Mouse (Mus musculus) CH12.LX (cell line): ENCODE measurements around the gene Dennd1a. TPM values are rescaled to one million over a fixed set of nuclear protein-coding genes. Genes with fewer than 3 reads are reported as not detected.

Experiments
- DNase-seq: peaks from one replicate; pipeline ENCODE4 v3.0.0-alpha.2; 2013; ENCODE audit errors: extremely low read depth
- H3K27ac ChIP-seq: 2 replicates; pipeline ENCODE4 v1.5.1; 2012; ENCODE audit warnings: low read depth, mild to moderate bottlenecking, control low read depth, moderate library complexity; ENCODE audit not compliant: insufficient read depth
- H3K27me3 ChIP-seq: replicated peaks from 2 replicates; pipeline ENCODE3; 2012; ENCODE audit warnings: inconsistent platforms
- H3K36me3 ChIP-seq, 2 experiments: replicated peaks in 1 of 2; 2 replicates each; pipeline versions ENCODE3 to v1.6.1; 2012; ENCODE audit warnings: inconsistent platforms in 1 of 2, low read length in 1 of 2, mild to moderate bottlenecking in 1 of 2, mixed read lengths in 1 of 2, moderate library complexity in 1 of 2; ENCODE audit not compliant: control insufficient read depth in 1 of 2, insufficient read depth in 1 of 2
- H3K4me1 ChIP-seq, 2 experiments: 2 replicates each; pipeline ENCODE4 v1.6.1; 2012; ENCODE audit warnings: inconsistent platforms in 1 of 2, moderate library complexity in 1 of 2; ENCODE audit not compliant: insufficient read depth in 2 of 2, control insufficient read depth in 1 of 2
- H3K4me2 ChIP-seq: 2 replicates; pipeline ENCODE4 v1.6.1; 2012; ENCODE audit warnings: low read depth, mild to moderate bottlenecking, control low read depth; ENCODE audit not compliant: poor library complexity, insufficient read depth, severe bottlenecking
- H3K4me3 ChIP-seq, 3 experiments: fragments of 150-350 bp in 1 of 3; sonication (generic) in 1 of 3; replicated peaks in 1 of 3; 2 replicates each; pipeline versions ENCODE3 to v1.5.1; 2011 to 2012; ENCODE audit warnings: low read depth in 2 of 3, low read length in 2 of 3, mild to moderate bottlenecking in 2 of 3, moderate library complexity in 2 of 3, control low read depth in 1 of 3, improper control_type of control experiment in 1 of 3, inconsistent platforms in 1 of 3, mixed read lengths in 1 of 3; ENCODE audit not compliant: poor library complexity in 1 of 3
- H3K79me2 ChIP-seq: replicated peaks from 2 replicates; pipeline ENCODE4 v1.6.1; 2012; ENCODE audit warnings: mild to moderate bottlenecking, moderate library complexity; ENCODE audit not compliant: control insufficient read depth, poor library complexity, insufficient read depth, severe bottlenecking; ENCODE audit errors: extremely low read depth
- H3K9ac ChIP-seq: 2 replicates; pipeline ENCODE4 v1.6.1; 2012; ENCODE audit warnings: low read depth, mild to moderate bottlenecking, control low read depth, moderate library complexity; ENCODE audit not compliant: insufficient read depth
- H3K9me3 ChIP-seq: replicated peaks from 2 replicates; pipeline ENCODE3; 2012; ENCODE audit warnings: low read length, inconsistent platforms, mixed read lengths
- BHLHE40 ChIP-seq: IDR thresholded peaks from 2 replicates; pipeline ENCODE4 v1.6.1; 2011; ENCODE audit warnings: mild to moderate bottlenecking, low read depth, low read length, improper control_type of control experiment
- CHD1 ChIP-seq: IDR thresholded peaks from 2 replicates; pipeline ENCODE4 v1.6.1; 2012; ENCODE audit warnings: low read depth, low read length, improper control_type of control experiment, inconsistent platforms
- CHD2 ChIP-seq: IDR thresholded peaks from 2 replicates; pipeline ENCODE4 v1.6.1; 2011; ENCODE audit warnings: low read length, improper control_type of control experiment
- E2F4 ChIP-seq: IDR thresholded peaks from 2 replicates; pipeline ENCODE4 v1.6.1; 2011; ENCODE audit warnings: low read depth, low read length, improper control_type of control experiment; ENCODE audit not compliant: insufficient replicate concordance
- ELF1 ChIP-seq: IDR thresholded peaks from 2 replicates; pipeline ENCODE4 v1.6.1; 2014; ENCODE audit warnings: low read depth, mild to moderate bottlenecking, inconsistent platforms, low read length, improper control_type of control experiment
- EP300 ChIP-seq: IDR thresholded peaks from 2 replicates; pipeline ENCODE4 v1.6.1; 2011; ENCODE audit warnings: low read length, improper control_type of control experiment
- GABPA ChIP-seq: IDR thresholded peaks from 2 replicates; pipeline ENCODE4 v1.6.1; 2012; ENCODE audit warnings: low read depth, low read length, improper control_type of control experiment, inconsistent platforms; ENCODE audit not compliant: insufficient replicate concordance
- HCFC1 ChIP-seq: IDR thresholded peaks from 2 replicates; pipeline ENCODE4 v1.6.1; 2012; ENCODE audit warnings: low read depth, mild to moderate bottlenecking, inconsistent platforms, low read length, improper control_type of control experiment
- JUN ChIP-seq: IDR thresholded peaks from 2 replicates; pipeline ENCODE4 v1.6.1; 2011; ENCODE audit warnings: low read depth, mild to moderate bottlenecking, low read length, improper control_type of control experiment, moderate library complexity; ENCODE audit not compliant: insufficient read depth
- JUND ChIP-seq: conservative IDR thresholded peaks from 2 replicates; pipeline ENCODE4 v1.6.1; 2011; ENCODE audit warnings: low read depth, low read length, improper control_type of control experiment
- MAFK ChIP-seq: IDR thresholded peaks from 2 replicates; pipeline ENCODE4 v1.6.1; 2011; ENCODE audit warnings: low read length, improper control_type of control experiment; ENCODE audit not compliant: insufficient replicate concordance
- MAX ChIP-seq: IDR thresholded peaks from 2 replicates; pipeline ENCODE4 v1.6.1; 2011; ENCODE audit warnings: low read length, improper control_type of control experiment
- MEF2A ChIP-seq: IDR thresholded peaks from 2 replicates; pipeline ENCODE4 v1.6.1; 2014; ENCODE audit warnings: low read depth, mild to moderate bottlenecking, inconsistent platforms, low read length, improper control_type of control experiment, borderline replicate concordance
- MXI1 ChIP-seq: IDR thresholded peaks from 2 replicates; pipeline ENCODE4 v1.6.1; 2011; ENCODE audit warnings: mild to moderate bottlenecking, low read depth, low read length, improper control_type of control experiment
- MYC ChIP-seq: IDR thresholded peaks from 2 replicates; pipeline ENCODE4 v1.6.1; 2011; ENCODE audit warnings: low read depth, mild to moderate bottlenecking, improper control_type of control experiment, low read length
- POLR2A ChIP-seq: IDR thresholded peaks from 2 replicates; pipeline ENCODE4 v1.6.1; 2011; ENCODE audit warnings: low read depth, mild to moderate bottlenecking, improper control_type of control experiment, low read length
- POLR2AphosphoS2 ChIP-seq: IDR thresholded peaks from 2 replicates; pipeline ENCODE4 v1.6.1; 2011; ENCODE audit warnings: low read depth, low read length, improper control_type of control experiment
- RAD21 ChIP-seq: IDR thresholded peaks from 2 replicates; pipeline ENCODE4 v1.6.1; 2011; ENCODE audit warnings: low read depth, mild to moderate bottlenecking, low read length, improper control_type of control experiment, moderate library complexity
- RCOR1 ChIP-seq: conservative IDR thresholded peaks from 2 replicates; pipeline ENCODE4 v1.6.1; 2012; ENCODE audit warnings: low read depth, mild to moderate bottlenecking, inconsistent platforms, low read length, improper control_type of control experiment
- SIN3A ChIP-seq: IDR thresholded peaks from 2 replicates; pipeline ENCODE4 v1.6.1; 2012; ENCODE audit warnings: low read length, improper control_type of control experiment, inconsistent platforms
- SMC3 ChIP-seq: IDR thresholded peaks from 2 replicates; pipeline ENCODE4 v1.6.1; 2011; ENCODE audit warnings: low read depth, low read length, improper control_type of control experiment
- TBP ChIP-seq: conservative IDR thresholded peaks from 2 replicates; pipeline ENCODE4 v1.6.1; 2011; ENCODE audit warnings: low read depth, low read length, improper control_type of control experiment
- TCF12 ChIP-seq: IDR thresholded peaks from 2 replicates; pipeline ENCODE4 v1.6.1; 2014; ENCODE audit warnings: low read depth, mild to moderate bottlenecking, inconsistent platforms, low read length, improper control_type of control experiment
- ZKSCAN1 ChIP-seq: IDR thresholded peaks from 2 replicates; pipeline ENCODE4 v1.6.1; 2012; ENCODE audit warnings: low read depth, inconsistent platforms, low read length, improper control_type of control experiment, borderline replicate concordance
- ZMIZ1 ChIP-seq: IDR thresholded peaks from 2 replicates; pipeline ENCODE4 v1.6.1; 2012; ENCODE audit warnings: low read depth, mild to moderate bottlenecking, inconsistent platforms, low read length, improper control_type of control experiment
- ZNF384 ChIP-seq: IDR thresholded peaks from 2 replicates; pipeline ENCODE4 v1.6.1; 2012; ENCODE audit warnings: low read depth, low read length, improper control_type of control experiment, inconsistent platforms
- dilution Hi-C: fragments of 300-500 bp; cut with MboI; formaldehyde crosslinking; loops from 2 replicates; pipeline ENCODE4 v1.14.3; 2020; ENCODE audit warnings: low sequenced_read_pairs; ENCODE audit not compliant: extremely low pct_unique_long_range_greater_than_20kb, extremely low pct_ligation_motif_present
- in situ Hi-C: fragments of 300-500 bp; cut with MboI; formaldehyde crosslinking; loops from 3 replicates; pipeline ENCODE4 v1.14.3; 2019; ENCODE audit warnings: low sequenced_read_pairs, low pct_ligation_motif_present, low pct_unique_long_range_greater_than_20kb, mixed read lengths
- polyA plus RNA-seq: library from polyadenylated mRNA; unstranded; fragments of >175 nt; gene quantifications from 2 replicates; pipeline ENCODE4 v1.2.1, GENCODE M21; 2012; ENCODE audit warnings: low read depth; ENCODE audit not compliant: insufficient read length
- total RNA-seq, 2 experiments: library from RNA; depleted of rRNA; stranded (reverse); fragments of 300-350 nt in 1 of 2; fragments of >200 nt in 1 of 2; gene quantifications; 2 replicates each; pipeline ENCODE4 v1.2.3; 2012 to 2014

Dennd1a gene
- total and polyA plus RNA-seq, 3 experiments: 2.7 to 7.3 (median 4.3) TPM

DNA sequence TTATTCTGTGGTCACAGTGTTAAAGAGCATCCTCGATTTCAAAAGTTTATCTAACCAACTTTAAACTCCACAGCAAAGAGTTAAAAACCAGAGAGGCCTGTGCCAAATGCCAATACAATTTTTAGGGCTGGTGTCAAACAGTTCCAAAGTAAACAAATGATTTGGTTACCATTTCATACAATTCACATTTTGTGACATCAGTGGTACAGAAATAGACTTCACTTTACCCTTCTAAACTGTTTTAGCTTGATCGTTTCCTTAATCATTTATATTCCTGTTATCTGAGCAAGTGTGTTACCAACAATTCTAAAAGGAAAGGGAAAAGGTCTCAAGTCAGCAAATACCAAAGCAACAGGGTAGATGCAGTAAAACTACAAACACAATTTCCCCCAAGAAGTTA is 145.0 kb downstream of the Dennd1a start:
- dilution Hi-C loops: no loop called here
- no peak overlapping the region for H3K4me2 ChIP-seq
- no peak for DNase-seq
- TF ChIP-seq ELF1 (no peak), MEF2A (no peak), ZNF384 (no peak), POLR2AphosphoS2 (no peak), GABPA (no peak), TBP (no peak), JUN (no peak), POLR2A (no peak), MXI1 (no peak), MAX (no peak)
- TF ChIP-seq, all 38 proteins: peak for 0
- Histone ChIP-seq H3K27ac (no peak overlapping the region), H3K9me3 (no peaks in the 10 kb centered on the region), H3K27me3 (no peaks in the 10 kb centered on the region), H3K36me3 (no peaks in the 10 kb centered on the region), H3K4me1 (peaks cover 0 to 8% of the 10 kb centered on the region in 2 experiments; a peak in 1 of 4 replicates), H3K79me2 (no peaks in the 10 kb centered on the region), H3K9ac (no peak overlapping the region), H3K4me3 (no peak overlapping the region)
- in situ Hi-C loops: no loop called here

DNA sequence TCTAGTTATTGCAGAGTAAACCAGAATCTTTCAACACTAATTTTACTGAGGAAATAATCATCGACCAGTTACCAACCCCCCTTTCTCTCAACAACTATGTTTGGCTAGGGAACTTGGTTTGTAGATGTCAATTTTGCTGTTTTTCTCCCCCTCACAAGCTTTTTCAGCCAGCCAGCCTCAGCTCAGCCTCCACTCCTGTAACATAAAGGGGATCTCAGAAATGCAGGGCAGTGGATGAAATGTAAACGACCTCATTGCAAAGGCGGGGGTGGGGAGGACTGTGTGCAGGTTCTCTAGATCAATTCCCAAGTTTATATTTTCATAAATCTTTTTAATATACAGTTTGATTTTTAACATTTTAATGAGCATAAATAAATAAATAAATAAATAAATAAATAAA is 147.7 kb downstream of the Dennd1a start:
- Histone ChIP-seq H3K27me3 (no peaks in the 10 kb centered on the region), H3K4me1 (peaks cover 0 to 6% of the 10 kb centered on the region in 2 experiments; a peak in 1 of 4 replicates)
- TF ChIP-seq POLR2AphosphoS2 (no peak), RAD21 (no peak), JUND (no peak)
- TF ChIP-seq, all 38 proteins: peak for 0
- in situ Hi-C loops (no loop called here), dilution Hi-C loops (no loop called here)
- H3K4me2 ChIP-seq: no peak overlapping the region
- no peaks in the 10 kb centered on the region for H3K79me2 ChIP-seq
- H3K36me3 ChIP-seq: no peaks in the 10 kb centered on the region
- no peaks in the 10 kb centered on the region for H3K9me3 ChIP-seq
- DNase-seq: no peak
- no peak overlapping the region for H3K4me3 ChIP-seq
- no peak overlapping the region for H3K27ac ChIP-seq
- no peak overlapping the region for H3K9ac ChIP-seq

DNA sequence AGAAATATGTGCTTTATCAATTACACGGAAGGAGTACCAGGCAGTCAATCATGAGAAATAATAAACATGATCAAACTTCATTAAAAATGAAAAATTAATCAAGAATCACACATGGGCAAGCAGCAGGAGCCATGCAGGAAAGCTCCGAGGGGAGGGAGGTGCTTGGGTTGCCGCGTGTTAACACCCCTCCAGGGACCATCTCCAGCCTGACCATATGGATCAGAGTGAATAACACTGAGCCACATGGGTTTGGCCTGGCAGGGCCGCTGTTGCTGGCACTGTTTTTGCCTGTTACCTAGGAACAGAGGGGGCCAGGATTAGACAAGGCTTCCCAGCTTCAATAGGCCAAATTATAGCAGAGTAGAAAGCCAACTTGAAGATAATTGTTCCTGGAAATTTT is 150.1 kb downstream of the Dennd1a start:
- dilution Hi-C loops (no loop called here), in situ Hi-C loops (no loop called here)

More for the DNA sequence above, 150.1 kb downstream of the Dennd1a start:
- TF ChIP-seq JUND: no peak
- no peak for TF ChIP-seq MAFK
- TF ChIP-seq ZMIZ1: no peak
- TF ChIP-seq ELF1: no peak
- TF ChIP-seq SIN3A: no peak
- TF ChIP-seq MYC: no peak
- no peak for TF ChIP-seq ZKSCAN1
- TF ChIP-seq TBP: no peak
- TF ChIP-seq E2F4: no peak
- no peak for TF ChIP-seq SMC3
- no peak for TF ChIP-seq CHD2
- TF ChIP-seq CHD1: no peak
- TF ChIP-seq MEF2A: no peak
- TF ChIP-seq EP300: no peak
- no peak for TF ChIP-seq MAX
- no peak for TF ChIP-seq BHLHE40
- TF ChIP-seq TCF12: no peak
- TF ChIP-seq RCOR1: no peak
- no peak for TF ChIP-seq HCFC1
- TF ChIP-seq MXI1: no peak
- Histone ChIP-seq H3K9me3 (no peaks in the 10 kb centered on the region), H3K79me2 (no peaks in the 10 kb centered on the region), H3K27me3 (no peaks in the 10 kb centered on the region), H3K4me2 (no peak overlapping the region), H3K27ac (no peak overlapping the region), H3K9ac (no peak overlapping the region), H3K4me1 (no peaks in the 10 kb centered on the region), H3K36me3 (peaks cover 0 to 3% of the 10 kb centered on the region in 2 experiments), H3K4me3 (no peak overlapping the region)
- no peak for DNase-seq
